Mouse (Mus musculus) neural tube, embryonic 14.5 days (tissue): ENCODE results near the gene 1700013F07Rik. TPM values are rescaled to one million over a fixed set of nuclear protein-coding genes. Genes with fewer than 3 reads are reported as not detected.

Experiments
- ATAC-seq: fragments of 200-750 bp; cut with Nextera tagmentation; 2 replicates; pipeline ENCODE4 v1.8.0; 2017; ENCODE audit warnings: low read depth, mild to moderate bottlenecking, moderate TSS enrichment, moderate library complexity
- H3K27ac ChIP-seq: fragments of 300-500 bp; sonication (generic); 2 replicates; pipeline ENCODE4 v1.5.1; 2014; ENCODE audit warnings: low read depth, mild to moderate bottlenecking, control low read depth, low read length, moderate library complexity, mixed read lengths
- H3K27me3 ChIP-seq: fragments of 300-500 bp; sonication (generic); 2 replicates; pipeline ENCODE4 v1.6.1; 2014; ENCODE audit warnings: low read length; ENCODE audit not compliant: control insufficient read depth, insufficient read depth
- H3K36me3 ChIP-seq: fragments of 300-500 bp; sonication (generic); 2 replicates; pipeline ENCODE4 v1.6.1; 2014; ENCODE audit warnings: low read length, mixed read lengths; ENCODE audit not compliant: control insufficient read depth, insufficient read depth
- H3K4me1 ChIP-seq: fragments of 300-500 bp; sonication (generic); 2 replicates; pipeline ENCODE4 v1.6.1; 2014; ENCODE audit warnings: low read length; ENCODE audit not compliant: control insufficient read depth, insufficient read depth
- H3K4me2 ChIP-seq: fragments of 300-500 bp; sonication (generic); 2 replicates; pipeline ENCODE4 v1.6.1; 2014; ENCODE audit warnings: mild to moderate bottlenecking, low read depth, low read length, control low read depth
- H3K4me3 ChIP-seq: fragments of 300-500 bp; sonication (generic); 2 replicates; pipeline ENCODE4 v1.5.1; 2014; ENCODE audit warnings: low read depth, low read length, control low read depth, mixed read lengths
- H3K9ac ChIP-seq: fragments of 300-500 bp; sonication (generic); replicated peaks from 2 replicates; pipeline ENCODE4 v1.6.1; 2014; ENCODE audit warnings: low read depth, mild to moderate bottlenecking, control low read depth, low read length, mixed read lengths
- H3K9me3 ChIP-seq: fragments of 300-500 bp; sonication (generic); 2 replicates; pipeline ENCODE4 v1.6.1; 2016; ENCODE audit warnings: low read length; ENCODE audit not compliant: control insufficient read depth
- whole genome bisulfite sequencing: fragments of 180-500 bp; shearing (Covaris S2); extraction: QIAGEN DNeasy Blood & Tissue Kit; methylation state at CpG from one replicate; pipeline ENCODE4 v1.1.7; 2014; 5-methylcytosine and 5-hydroxymethylcytosine counted together
- microRNA-seq: library from miRNA; unstranded; fragments of <30 nt; microRNA quantifications from one replicate; pipeline ENCODE4, GENCODE M21; 2016
- polyA plus RNA-seq: library from polyadenylated mRNA; unstranded; fragments of >200 nt; fragmentation: Nextera tagmentation; extraction: Ambion mirVana; gene quantifications from 2 replicates; pipeline ENCODE4 v1.2.1, GENCODE M21; 2014

1700013F07Rik gene
- polyA plus RNA-seq, 1 experiment from 2014 or later = 1.8 TPM

GRCm38 (mm10) chr3:108584580-108584979 is 50.6 kb downstream of the 1700013F07Rik start:
- H3K27ac ChIP-seq = no peak overlapping the region
- no peaks in the 10 kb centered on the region for H3K36me3 ChIP-seq
- ATAC-seq = no peak
- H3K9me3 ChIP-seq = no peaks in the 10 kb centered on the region
- WGBS = 80% methylated on average over 4 of the region's 4 CpGs
- H3K27me3 ChIP-seq = no peaks in the 10 kb centered on the region
- no peak overlapping the region for H3K4me3 ChIP-seq
- H3K4me1 ChIP-seq = no peaks in the 10 kb centered on the region
- no peak overlapping the region for H3K9ac ChIP-seq
- no peak overlapping the region for H3K4me2 ChIP-seq

- no peaks in the 10 kb centered on the region for H3K27me3 ChIP-seq
- H3K9ac ChIP-seq = no peak overlapping the region
- H3K4me1 ChIP-seq = peaks cover 3% of the 10 kb centered on the region; the same call in 1 of the 2 replicates
- no peak overlapping the region for H3K4me3 ChIP-seq
- H3K4me2 ChIP-seq = no peak overlapping the region
- no peak overlapping the region; the same call in 1 of the 2 replicates for H3K27ac ChIP-seq
- ATAC-seq = no peak
- H3K9me3 ChIP-seq = no peaks in the 10 kb centered on the region
- 31% methylated on average over 2 of the region's 2 CpGs for WGBS
- H3K36me3 ChIP-seq = no peaks in the 10 kb centered on the region
Observed at GRCm38 (mm10) chr3:108588446-108588845, 54.5 kb downstream of the 1700013F07Rik start.

DNA sequence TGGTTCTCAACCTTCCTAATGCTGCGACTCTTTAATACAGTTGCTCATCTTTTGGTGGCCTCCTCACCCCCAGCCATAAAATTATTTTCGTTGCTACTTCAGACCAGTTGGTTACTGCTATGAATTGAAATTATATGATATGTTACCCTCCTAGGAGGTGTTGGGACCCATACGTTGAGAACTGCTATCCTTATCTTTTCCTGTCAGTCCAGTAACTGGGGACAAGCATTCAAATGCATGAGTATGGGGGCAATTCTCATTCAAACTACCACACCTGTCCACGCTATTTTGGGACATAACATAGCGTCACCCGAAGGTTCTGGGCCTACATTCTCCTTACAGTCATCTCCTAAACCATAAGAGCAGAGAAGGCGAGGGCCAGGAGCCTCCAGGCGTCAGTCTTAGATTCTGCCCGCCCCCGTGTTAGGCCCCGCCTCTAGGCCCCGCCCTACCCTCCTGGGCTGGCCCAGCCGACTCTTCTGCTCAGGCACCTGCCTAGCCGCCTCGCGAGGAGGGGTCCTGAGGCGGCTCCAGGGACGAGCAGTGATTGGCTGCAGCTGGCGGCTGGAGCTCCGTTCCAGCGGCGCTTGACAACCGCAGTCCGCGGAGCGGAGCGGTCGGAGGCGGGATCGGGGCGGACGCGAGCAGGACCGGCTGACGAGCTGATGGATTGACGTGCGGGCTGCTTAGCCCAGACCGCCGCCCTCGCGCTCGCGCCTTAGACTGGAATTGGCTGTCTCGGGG is 57.0 kb downstream of the 1700013F07Rik start, which contains the start of gene Wdr47:
TSS of gene Wdr47 (plus strand) at position 494 of the 744 bp plus-strand sequence.
- Histone ChIP-seq H3K4me1 (peaks cover 3% of the 10 kb centered on the region; the same call in 1 of the 2 replicates), H3K4me2 (peak within 1 kb of the TSS; percentile 71), H3K9ac (peak within 1 kb of the TSS; percentile 92), H3K27ac (peak within 1 kb of the TSS; percentile 93), H3K9me3 (no peaks in the 10 kb centered on the region), H3K4me3 (peak within 1 kb of the TSS; percentile 95), H3K36me3 (no peaks in the 10 kb centered on the region), H3K27me3 (no peaks in the 10 kb centered on the region)
- 5% methylated on average over 44 of the region's 44 CpGs for WGBS
- peak; percentile 99 for ATAC-seq

GRCm38 (mm10) chr3:108591530-108592522 is 57.9 kb downstream of the 1700013F07Rik start:
- H3K4me1 ChIP-seq = peaks cover 3% of the 10 kb centered on the region; the same call in 1 of the 2 replicates
- peak overlapping the region; percentile 71 for H3K4me2 ChIP-seq
- H3K9ac ChIP-seq = peak overlapping the region; percentile 92
- no peaks in the 10 kb centered on the region for H3K9me3 ChIP-seq
- no peaks in the 10 kb centered on the region for H3K36me3 ChIP-seq
- peak overlapping the region; percentile 95 for H3K4me3 ChIP-seq
- H3K27ac ChIP-seq = peak overlapping the region; percentile 93
- peak; percentile 84 for ATAC-seq
- WGBS = under 1% methylated on average over 59 of the region's 61 CpGs
- no peaks in the 10 kb centered on the region for H3K27me3 ChIP-seq

Small RNAs within 50 kb of the gene (microRNA-seq; reads per million reads assigned to microRNA genes)
- gene Gm22860 = not detected

Other genes starting within 250 kb of the 1700013F07Rik start
- gene Mybphl, start 169.2 kb upstream of the 1700013F07Rik start, polyA plus RNA-seq = 0.48 TPM in 1 of 2 replicates, not detected in the other
- gene Psrc1, start 150.3 kb upstream of the 1700013F07Rik start, polyA plus RNA-seq = 3.2 and 3.5 TPM in 2 replicates
- 50.4 and 56.7 TPM in 2 replicates for gene Celsr2, start 118.6 kb upstream of the 1700013F07Rik start, polyA plus RNA-seq
- gene Sars, start 88.9 kb upstream of the 1700013F07Rik start, polyA plus RNA-seq = 223 and 244 TPM in 2 replicates
- 13.9 and 22.1 TPM in 2 replicates for gene 5330417C22Rik, start 2.4 kb downstream of the 1700013F07Rik start, polyA plus RNA-seq
- gene Tmem167b, start 28.3 kb downstream of the 1700013F07Rik start, polyA plus RNA-seq = 47.1 and 57.8 TPM in 2 replicates
- 42.0 and 56.9 TPM in 2 replicates for gene Taf13, start 37.5 kb downstream of the 1700013F07Rik start, polyA plus RNA-seq
- gene Wdr47, start 57.1 kb downstream of the 1700013F07Rik start, polyA plus RNA-seq = 113 and 114 TPM in 2 replicates
- 29.6 and 38.1 TPM in 2 replicates for gene Clcc1, start 119.8 kb downstream of the 1700013F07Rik start, polyA plus RNA-seq
- 15.6 and 22.9 TPM in 2 replicates for gene Gpsm2, start 188.2 kb downstream of the 1700013F07Rik start, polyA plus RNA-seq
- 0.12 TPM in 1 of 2 replicates, not detected in the other for gene Aknad1, start 205.5 kb downstream of the 1700013F07Rik start, polyA plus RNA-seq